Mouse (Mus musculus) left cerebral cortex, adult 18-20 months (tissue): ENCODE results near the gene Gna13. TPM values are rescaled to one million over a fixed set of nuclear protein-coding genes. Genes with fewer than 3 reads are reported as not detected.

Source experiments
- total RNA-seq, 2 experiments: library from RNA; stranded (reverse); gene quantifications; 2 replicates each; pipeline ENCODE4 v1.2.3; 2021

Gene Gna13
- total RNA-seq, 2 experiments from 2014 or later = 48.2 to 49.2 TPM

Other genes with a start within 250 kb of the Gna13 start
- not detected for gene E030025P04Rik, start 218.5 kb upstream of the Gna13 start, total RNA-seq
- 10 to 100 TPM; 35.8 to 56.5 TPM for gene Rgs9, start 64.7 kb upstream of the Gna13 start, total RNA-seq
- not detected for gene 9930022D16Rik, start 51.1 kb downstream of the Gna13 start, total RNA-seq
- gene Amz2, start 63.1 kb downstream of the Gna13 start, total RNA-seq = 10 to 100 TPM; 49.2 to 56.1 TPM
- 10 to 100 TPM; 12.0 to 14.7 TPM for gene Arsg, start 110.5 kb downstream of the Gna13 start, total RNA-seq
- gene Slc16a6, start 110.8 kb downstream of the Gna13 start, total RNA-seq = 10 to 100 TPM in 1 of 2 experiments, 1 to 10 TPM in 1; 8.9 to 11.3 TPM
- 10 to 100 TPM; 18.4 to 19.3 TPM for gene Wipi1, start 249.1 kb downstream of the Gna13 start, total RNA-seq